Mouse (Mus musculus): ENCODE results near the gene Fbxo28. TPM values are rescaled to one million over a fixed set of nuclear protein-coding genes. Genes with fewer than 3 reads are reported as not detected.

Fbxo28 gene
- polyA plus RNA-seq, 1 experiment from 2014 or later = 20.3 TPM

DNA sequence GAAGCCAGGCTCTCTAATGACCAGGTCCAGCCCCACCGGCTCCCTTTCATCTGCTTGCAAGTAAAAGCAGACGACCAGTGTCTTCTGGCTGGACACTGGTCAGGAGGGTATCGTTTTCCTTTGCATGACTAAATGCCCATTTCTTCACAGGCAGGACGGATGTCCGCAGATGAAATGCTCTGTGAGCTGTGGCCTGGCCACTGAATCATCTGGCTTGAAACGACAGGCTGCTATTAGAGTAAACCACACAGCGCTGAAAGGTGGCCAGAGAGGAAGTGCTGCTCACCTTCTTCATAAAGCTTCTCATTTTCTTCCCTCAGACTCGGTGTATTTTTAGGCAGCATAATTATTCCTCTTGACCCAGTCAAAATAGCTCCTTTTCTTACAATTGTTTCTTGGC is 27.4 kb upstream of the Fbxo28 start:
- Histone ChIP-seq H3K36me3 (no peaks in the 10 kb centered on the region), H3K27ac (no peak overlapping the region), H3K27me3 (ENCODE audit: low read depth, poor library complexity, severe bottlenecking) (no peaks in the 10 kb centered on the region), H3K4me1 (peaks cover 19% of the 10 kb centered on the region), H3K9me3 (replicated peaks) (no peaks in the 10 kb centered on the region), H3K4me3 (no peak overlapping the region)
- no peak for DNase-seq (ENCODE audit: low spot score)
- WGBS = 54% methylated on average over 8 of the region's 8 CpGs

GRCm38 (mm10) chr1:182368309-182368708 is 26.9 kb upstream of the Fbxo28 start:
- Histone ChIP-seq H3K4me3 (no peak overlapping the region), H3K36me3 (no peaks in the 10 kb centered on the region), H3K4me1 (peaks cover 16% of the 10 kb centered on the region), H3K9me3 (replicated peaks) (no peaks in the 10 kb centered on the region), H3K27me3 (ENCODE audit: low read depth, poor library complexity, severe bottlenecking) (no peaks in the 10 kb centered on the region), H3K27ac (no peak overlapping the region)
- 76% methylated on average over 7 of the region's 7 CpGs for WGBS
- no peak for DNase-seq (ENCODE audit: low spot score)

- no peaks in the 10 kb centered on the region for H3K27me3 ChIP-seq (ENCODE audit: low read depth, poor library complexity, severe bottlenecking)
- 78% methylated on average over 12 of the region's 12 CpGs for WGBS
- DNase-seq (ENCODE audit: low spot score) = no peak
- no peak overlapping the region for H3K27ac ChIP-seq
- no peaks in the 10 kb centered on the region for H3K9me3 ChIP-seq (replicated peaks)
- H3K36me3 ChIP-seq = no peaks in the 10 kb centered on the region
- no peak overlapping the region for H3K4me3 ChIP-seq
- peaks cover 11% of the 10 kb centered on the region for H3K4me1 ChIP-seq
Measured at GRCm38 (mm10) chr1:182363683-182364404, 22.4 kb upstream of the Fbxo28 start.

GRCm38 (mm10) chr1:182362703-182363102 is 21.3 kb upstream of the Fbxo28 start:
- H3K36me3 ChIP-seq = no peaks in the 10 kb centered on the region
- H3K27me3 ChIP-seq (ENCODE audit: low read depth, poor library complexity, severe bottlenecking) = no peaks in the 10 kb centered on the region
- no peak overlapping the region for H3K27ac ChIP-seq
- no peaks in the 10 kb centered on the region for H3K9me3 ChIP-seq (replicated peaks)
- no peak for DNase-seq (ENCODE audit: low spot score)
- 88% methylated on average over 5 of the region's 5 CpGs for WGBS
- H3K4me1 ChIP-seq = 0 out of 2 replicates have a peak, but pooled peaks cover 2% of the 10 kb centered on the region
- no peak overlapping the region for H3K4me3 ChIP-seq

GRCm38 (mm10) chr1:182358133-182358532 is 16.7 kb upstream of the Fbxo28 start:
- no peaks in the 10 kb centered on the region for H3K4me1 ChIP-seq
- no peaks in the 10 kb centered on the region for H3K9me3 ChIP-seq (replicated peaks)
- no peaks in the 10 kb centered on the region for H3K36me3 ChIP-seq
- no peaks in the 10 kb centered on the region for H3K27me3 ChIP-seq (ENCODE audit: low read depth, poor library complexity, severe bottlenecking)
- WGBS = 77% methylated on average over 1 of the region's 1 CpGs
- no peak overlapping the region for H3K4me3 ChIP-seq
- no peak for DNase-seq (ENCODE audit: low spot score)
- no peak overlapping the region for H3K27ac ChIP-seq

DNA sequence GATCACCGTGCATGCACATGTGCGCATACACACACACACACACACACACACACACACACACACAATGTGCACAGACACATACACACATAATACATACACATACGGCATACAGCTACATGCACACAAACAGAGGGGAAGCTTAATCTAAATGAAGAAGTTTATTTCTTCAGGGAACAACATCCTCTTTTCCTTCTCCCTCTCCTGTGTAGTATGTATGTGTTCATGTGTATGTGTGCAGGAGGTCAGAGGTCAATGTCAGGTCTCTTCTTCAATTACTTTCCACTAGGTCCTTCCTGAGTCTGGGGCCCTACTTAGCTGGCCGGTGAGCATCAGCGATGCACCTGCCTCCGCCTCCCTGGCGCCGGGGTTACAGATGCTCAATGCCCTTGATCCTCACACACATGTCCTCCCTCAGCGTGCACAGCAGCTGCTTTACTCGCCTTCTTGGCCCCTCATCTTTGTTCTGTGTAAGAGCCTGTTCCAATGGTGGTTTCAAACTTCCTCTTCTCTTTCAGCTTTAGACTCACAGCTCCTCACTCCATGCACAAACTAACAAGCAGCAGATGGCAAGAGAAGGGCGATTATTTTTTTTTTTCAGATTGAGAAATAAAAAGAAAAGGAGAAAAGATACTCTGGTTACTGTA is 13.2 kb upstream of the Fbxo28 start:
- 84% methylated on average over 11 of the region's 11 CpGs for WGBS
- Histone ChIP-seq H3K27me3 (ENCODE audit: low read depth, poor library complexity, severe bottlenecking) (no peaks in the 10 kb centered on the region), H3K27ac (no peak overlapping the region), H3K36me3 (no peaks in the 10 kb centered on the region), H3K9me3 (replicated peaks) (no peaks in the 10 kb centered on the region), H3K4me3 (no peak overlapping the region), H3K4me1 (no peaks in the 10 kb centered on the region)
- DNase-seq (ENCODE audit: low spot score) = no peak

- Histone ChIP-seq H3K4me1 (no peaks in the 10 kb centered on the region), H3K9me3 (replicated peaks) (no peaks in the 10 kb centered on the region), H3K27ac (no peak overlapping the region), H3K36me3 (no peaks in the 10 kb centered on the region), H3K27me3 (ENCODE audit: low read depth, poor library complexity, severe bottlenecking) (no peaks in the 10 kb centered on the region), H3K4me3 (no peak overlapping the region)
- DNase-seq (ENCODE audit: low spot score) = no peak
- 78% methylated on average over 6 of the region's 6 CpGs for WGBS
Measured at GRCm38 (mm10) chr1:182349557-182349956, 8.1 kb upstream of the Fbxo28 start.

GRCm38 (mm10) chr1:182346491-182346890 is 5.1 kb upstream of the Fbxo28 start:
- Histone ChIP-seq H3K27me3 (ENCODE audit: low read depth, poor library complexity, severe bottlenecking) (no peaks in the 10 kb centered on the region), H3K27ac (no peak overlapping the region), H3K4me3 (no peak overlapping the region), H3K4me1 (0 out of 2 replicates have a peak, but pooled peaks cover 5% of the 10 kb centered on the region), H3K9me3 (replicated peaks) (no peaks in the 10 kb centered on the region), H3K36me3 (no peaks in the 10 kb centered on the region)
- WGBS = 77% methylated on average over 5 of the region's 5 CpGs
- DNase-seq (ENCODE audit: low spot score) = no peak

GRCm38 (mm10) chr1:182345857-182346256 is 4.4 kb upstream of the Fbxo28 start:
- no peak for DNase-seq (ENCODE audit: low spot score)
- H3K27ac ChIP-seq = no peak overlapping the region
- no peaks in the 10 kb centered on the region for H3K27me3 ChIP-seq (ENCODE audit: low read depth, poor library complexity, severe bottlenecking)
- H3K36me3 ChIP-seq = no peaks in the 10 kb centered on the region
- H3K4me1 ChIP-seq = 0 out of 2 replicates have a peak, but pooled peaks cover 5% of the 10 kb centered on the region
- no peaks in the 10 kb centered on the region for H3K9me3 ChIP-seq (replicated peaks)
- WGBS = 84% methylated on average over 2 of the region's 2 CpGs
- no peak overlapping the region for H3K4me3 ChIP-seq

DNA sequence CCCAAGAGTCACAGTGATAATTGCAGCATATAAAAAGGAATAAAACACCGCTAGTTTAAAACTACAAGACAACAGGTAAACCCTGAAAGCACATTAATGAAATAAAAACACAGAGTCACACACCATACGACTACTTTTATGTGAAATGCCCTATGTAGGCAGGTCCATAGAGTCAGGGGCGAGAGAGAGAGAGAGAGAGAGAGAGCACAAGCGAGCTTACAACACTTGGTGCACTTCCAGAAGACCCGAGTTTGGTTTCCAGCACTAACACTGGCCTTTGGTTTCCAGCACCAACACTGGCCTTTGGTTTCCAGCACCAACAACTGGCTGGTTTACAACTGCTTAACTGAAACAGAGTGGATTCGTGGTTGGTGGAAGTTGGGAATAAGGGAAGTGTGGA is 564 bp upstream of the Fbxo28 start:
- Histone ChIP-seq H3K27ac (0 out of 2 replicates have a peak overlapping the region, but pooled peaks have one; percentile 96), H3K36me3 (peaks cover 8% of the 10 kb centered on the region), H3K4me1 (peaks cover 19% of the 10 kb centered on the region), H3K27me3 (ENCODE audit: low read depth, poor library complexity, severe bottlenecking) (no peaks in the 10 kb centered on the region), H3K9me3 (replicated peaks) (no peaks in the 10 kb centered on the region), H3K4me3 (peak overlapping the region; percentile 84)
- 39% methylated on average over 6 of the region's 6 CpGs for WGBS
- DNase-seq (ENCODE audit: low spot score) = no peak

- 52% methylated on average over 7 of the region's 7 CpGs for WGBS
- Histone ChIP-seq H3K4me3 (peak overlapping the region; percentile 84), H3K4me1 (peaks cover 19% of the 10 kb centered on the region), H3K27ac (no peak overlapping the region), H3K36me3 (peaks cover 10% of the 10 kb centered on the region), H3K9me3 (replicated peaks) (no peaks in the 10 kb centered on the region), H3K27me3 (ENCODE audit: low read depth, poor library complexity, severe bottlenecking) (no peaks in the 10 kb centered on the region)
- no peak for DNase-seq (ENCODE audit: low spot score)
Measured at GRCm38 (mm10) chr1:182340281-182340680, 1.1 kb downstream of the Fbxo28 start.

GRCm38 (mm10) chr1:182338961-182339565 is 2.4 kb downstream of the Fbxo28 start:
- no peaks in the 10 kb centered on the region for H3K27me3 ChIP-seq (ENCODE audit: low read depth, poor library complexity, severe bottlenecking)
- WGBS = 86% methylated on average over 7 of the region's 7 CpGs
- H3K27ac ChIP-seq = no peak overlapping the region
- H3K9me3 ChIP-seq (replicated peaks) = no peaks in the 10 kb centered on the region
- DNase-seq (ENCODE audit: low spot score) = no peak
- peaks cover 19% of the 10 kb centered on the region for H3K4me1 ChIP-seq
- no peak overlapping the region for H3K4me3 ChIP-seq
- H3K36me3 ChIP-seq = peaks cover 10% of the 10 kb centered on the region

DNA sequence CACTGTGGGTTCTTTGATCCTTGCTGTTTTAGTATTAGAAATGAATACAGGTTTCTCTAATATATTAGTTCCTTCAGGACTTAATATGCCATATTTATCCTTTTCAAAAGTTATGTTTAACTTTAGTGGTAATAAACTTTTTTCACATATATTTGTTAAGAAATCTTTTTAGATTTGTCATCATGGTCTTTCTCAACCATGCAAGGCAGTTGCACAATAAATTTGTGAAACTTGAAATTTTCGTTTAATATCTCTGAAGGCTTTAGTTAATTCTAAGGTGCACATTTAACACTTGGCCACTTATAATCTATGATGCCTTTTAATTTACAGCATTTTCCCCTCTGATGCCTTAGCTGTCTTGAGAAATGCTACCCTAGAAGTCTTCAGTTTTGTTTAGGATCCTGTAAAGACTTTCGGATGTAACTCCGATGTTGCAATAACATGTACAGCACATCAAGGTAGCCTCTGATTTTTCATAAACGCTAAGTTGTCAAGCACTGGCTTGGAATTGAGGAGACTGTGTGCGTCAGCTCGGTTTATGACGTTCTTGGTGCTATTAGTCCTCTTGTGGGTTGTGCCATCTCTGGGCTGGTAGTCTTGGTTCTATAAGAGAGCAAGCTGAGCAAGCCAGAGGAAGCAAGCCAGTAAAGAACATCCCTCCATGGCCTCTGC is 7.5 kb downstream of the Fbxo28 start:
- Histone ChIP-seq H3K36me3 (peaks cover 22% of the 10 kb centered on the region), H3K27ac (no peak overlapping the region), H3K4me3 (no peak overlapping the region), H3K27me3 (ENCODE audit: low read depth, poor library complexity, severe bottlenecking) (no peaks in the 10 kb centered on the region), H3K9me3 (replicated peaks) (no peaks in the 10 kb centered on the region), H3K4me1 (no peaks in the 10 kb centered on the region; the same call in 1 of the 2 replicates)
- 92% methylated on average over 7 of the region's 7 CpGs for WGBS
- no peak for DNase-seq (ENCODE audit: low spot score)

Data from limb, embryonic 10.5 days (tissue).